Mouse (Mus musculus) left cerebral cortex, adult 11 months (tissue): Measurements from ENCODE around the gene Luzp1.

Experiments used
- DNase-seq: peaks from one replicate; pipeline ENCODE4 v3.0.0; 2022; ENCODE audit warnings: low spot score

Luzp1 gene

DNA sequence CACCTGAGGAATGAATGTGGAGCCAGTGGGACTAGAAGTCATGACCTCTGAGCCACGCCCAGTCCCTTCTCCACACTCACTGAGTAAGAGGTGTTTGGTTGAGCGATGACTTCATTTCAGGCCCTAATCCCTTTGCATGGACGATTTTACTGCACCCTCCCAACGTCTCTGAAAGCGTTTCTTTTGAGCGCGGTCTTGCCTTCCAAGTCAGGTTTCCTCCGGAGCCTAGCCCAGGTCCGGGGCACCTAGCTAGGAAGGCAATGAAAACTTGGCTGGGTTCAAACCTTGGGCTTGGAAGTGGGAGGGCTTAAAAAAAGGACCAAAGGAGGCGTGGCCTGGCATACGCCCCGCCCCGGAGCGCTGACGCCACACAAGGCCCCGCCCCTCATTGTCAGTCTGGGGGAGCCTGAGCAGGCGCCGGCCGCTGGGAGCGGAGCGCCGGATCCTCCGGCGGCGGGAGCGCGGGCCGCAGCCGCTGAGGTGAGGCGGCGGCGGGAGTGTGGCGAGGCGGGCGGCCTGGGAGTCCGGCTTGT, at the start of gene Luzp1:
TSS of gene Luzp1 (plus strand) at position 391 of the 533 bp plus-strand sequence.
- DNase-seq, result peak; percentile 89

DNA sequence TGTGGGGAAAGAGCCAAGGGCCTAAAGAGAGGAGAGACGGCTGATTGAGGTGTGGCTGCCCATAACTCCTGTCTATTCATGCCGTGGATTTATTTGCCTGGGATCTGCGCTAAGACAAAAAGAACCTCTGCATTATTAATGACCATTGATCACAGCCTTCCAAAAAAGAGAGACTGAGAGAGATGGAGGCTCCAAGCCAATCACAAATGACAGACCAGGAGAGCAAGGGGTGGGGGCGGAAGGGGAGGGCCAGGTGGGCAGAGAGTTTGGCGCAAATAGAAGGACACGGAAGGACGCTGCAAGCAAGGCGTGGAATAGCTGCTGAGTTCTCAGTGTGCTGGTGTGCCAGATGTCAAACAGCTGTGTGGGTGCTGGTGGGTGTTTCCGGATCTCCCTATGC, 46.3 kb upstream of the Luzp1 start, which contains the start of gene Htr1d:
TSS of gene Htr1d (plus strand) at position 301 of the 400 bp plus-strand sequence.
- no peak for DNase-seq

DNA sequence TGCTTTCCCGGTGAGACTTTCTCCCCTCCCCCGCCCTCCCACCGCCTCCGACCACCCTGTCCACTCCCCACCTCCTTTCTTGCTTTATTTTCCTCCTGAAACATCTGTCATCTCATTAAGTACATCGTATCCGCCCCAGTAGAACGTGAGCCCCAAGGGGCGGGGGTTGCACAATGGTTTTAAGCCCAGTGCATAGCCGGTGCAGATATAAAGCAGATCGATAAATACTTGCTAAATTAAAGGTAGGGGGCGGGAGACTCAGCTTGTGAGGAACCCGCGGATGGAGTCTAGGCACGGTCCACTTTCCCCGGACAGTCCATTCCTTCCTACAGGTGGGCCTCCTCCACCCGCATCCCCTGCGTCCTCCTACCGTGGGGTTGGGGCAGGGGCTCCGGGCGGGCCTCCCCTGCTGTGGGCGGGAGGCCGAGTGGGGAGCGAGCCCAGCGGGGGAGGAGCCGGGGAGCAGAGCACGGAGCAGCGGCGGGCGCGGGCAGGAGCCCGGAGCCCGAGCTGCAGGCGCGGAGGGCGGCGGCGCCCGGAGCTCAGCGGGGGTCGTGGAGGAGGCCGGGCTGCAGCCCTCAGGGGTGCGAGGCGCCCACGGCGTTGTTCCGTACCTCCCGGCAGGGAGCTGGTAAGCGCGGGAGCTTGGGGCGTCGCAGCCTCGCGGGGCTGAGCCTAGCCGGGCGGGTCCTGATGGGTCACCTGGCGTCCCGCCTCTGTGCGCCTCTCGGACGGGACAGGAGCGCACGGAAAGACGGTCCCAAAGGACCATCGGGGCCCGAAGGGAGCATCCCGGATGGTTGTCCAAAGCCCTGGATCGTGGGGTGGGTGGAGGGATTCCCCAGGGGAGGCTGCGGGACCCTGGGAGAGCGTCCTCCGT, 45.2 kb upstream of the Luzp1 start:
- no peak for DNase-seq

DNA sequence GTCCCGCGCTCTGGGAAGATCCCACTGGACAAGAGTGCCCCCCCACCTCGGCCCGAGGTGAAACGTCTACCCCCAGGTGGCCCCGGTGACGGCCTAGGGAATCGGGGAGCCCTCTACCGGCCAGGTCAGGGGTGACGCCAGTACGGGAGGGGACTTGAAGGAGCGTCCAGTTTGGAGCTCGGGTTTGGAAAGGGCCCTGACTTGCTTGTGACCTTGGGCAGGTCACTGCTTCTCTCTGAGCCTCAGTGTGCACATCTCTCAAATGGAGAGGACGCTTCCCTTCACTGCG, 44.6 kb upstream of the Luzp1 start:
- DNase-seq, result no peak

DNA sequence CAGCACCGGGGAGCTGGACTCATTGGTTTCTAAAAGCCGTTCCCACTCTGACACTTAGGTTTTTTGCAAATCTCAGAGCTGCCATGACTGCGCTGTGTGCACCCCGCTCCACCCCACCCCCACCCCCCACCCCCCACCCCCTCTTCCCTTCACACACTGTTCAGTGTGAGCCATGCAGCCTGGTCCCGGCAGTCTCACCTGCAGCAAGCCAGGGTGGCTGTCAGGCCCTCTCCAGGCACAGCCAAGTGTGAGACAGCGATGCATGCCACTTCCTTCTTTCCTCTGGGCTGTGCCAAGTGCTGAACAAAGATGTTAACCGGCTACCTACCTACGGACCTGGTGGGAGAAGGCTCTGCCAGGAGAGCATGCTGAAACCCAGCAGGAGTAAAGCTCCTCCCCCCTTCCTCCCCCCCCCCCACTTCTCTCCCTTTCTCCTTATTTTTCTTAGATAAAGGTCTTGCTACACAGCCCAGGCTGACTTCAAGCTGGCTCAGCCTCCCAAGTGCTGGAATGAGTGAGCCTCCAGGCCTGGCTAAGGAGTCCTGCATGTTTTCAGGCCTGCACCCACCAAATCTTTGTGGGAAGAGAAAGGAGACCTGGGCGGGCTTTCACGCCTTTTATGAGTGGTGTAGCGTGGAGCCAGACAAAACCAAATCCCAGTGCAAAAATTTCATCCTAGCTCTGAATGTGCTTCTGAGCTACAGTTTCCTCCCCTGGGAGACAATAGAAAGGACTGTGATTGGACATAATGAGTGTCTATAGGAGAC, 38.8 kb upstream of the Luzp1 start:
- no peak for DNase-seq

DNA sequence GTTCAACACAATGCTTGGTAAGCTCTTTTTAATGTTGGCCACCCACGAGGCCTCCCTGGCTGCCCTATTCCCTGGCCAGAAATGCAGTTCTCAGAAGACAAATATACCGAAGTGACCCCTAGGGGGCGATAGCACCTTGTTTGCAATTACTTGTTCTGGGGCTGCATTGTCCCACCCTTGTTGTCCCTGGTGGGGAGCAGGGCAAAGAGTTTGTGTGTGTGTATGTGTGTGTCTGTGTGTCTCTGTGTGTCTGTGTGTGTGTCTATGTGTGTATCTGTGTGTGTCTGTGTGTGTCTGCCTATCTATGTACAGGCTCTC, 38.2 kb upstream of the Luzp1 start:
- peak; percentile 16 for DNase-seq

DNA sequence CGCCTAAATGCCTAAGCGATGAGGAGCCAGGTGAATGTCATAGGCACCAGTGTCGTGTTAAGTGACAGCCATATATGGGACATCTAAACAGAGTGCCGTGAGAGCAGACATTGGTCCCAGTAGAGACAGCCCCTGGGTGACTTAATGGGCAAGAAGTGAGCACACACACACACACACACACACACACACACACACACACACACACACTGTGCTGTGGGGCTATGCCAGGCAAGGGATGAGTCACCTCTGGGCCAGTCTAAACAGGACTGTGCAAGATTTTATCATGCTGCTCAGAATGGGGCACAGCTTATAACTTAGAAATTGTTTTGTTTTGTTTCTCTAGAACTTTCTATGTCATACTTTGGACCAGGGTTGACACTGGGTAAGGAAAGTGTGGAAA, 35.5 kb upstream of the Luzp1 start:
- DNase-seq, result no peak

DNA sequence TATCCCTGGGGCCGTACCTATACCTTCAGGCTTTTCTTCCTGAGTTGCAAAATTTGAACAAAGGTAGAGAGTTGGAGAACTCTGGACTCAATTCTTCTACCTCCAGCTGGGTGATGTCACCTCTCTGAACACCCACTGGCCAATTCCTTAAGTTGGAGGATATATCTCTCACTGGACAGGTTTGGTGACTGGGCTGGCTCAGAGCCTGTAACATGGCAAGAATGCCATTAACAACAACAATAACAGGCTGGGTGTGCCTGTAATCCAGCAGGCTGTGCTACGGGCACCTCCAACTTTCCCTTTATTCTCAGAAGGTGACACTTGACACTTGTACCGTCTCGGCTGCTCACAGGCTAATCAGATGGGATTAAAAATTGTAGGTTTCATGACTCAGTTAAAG, 30.5 kb upstream of the Luzp1 start:
- DNase-seq, result no peak

DNA sequence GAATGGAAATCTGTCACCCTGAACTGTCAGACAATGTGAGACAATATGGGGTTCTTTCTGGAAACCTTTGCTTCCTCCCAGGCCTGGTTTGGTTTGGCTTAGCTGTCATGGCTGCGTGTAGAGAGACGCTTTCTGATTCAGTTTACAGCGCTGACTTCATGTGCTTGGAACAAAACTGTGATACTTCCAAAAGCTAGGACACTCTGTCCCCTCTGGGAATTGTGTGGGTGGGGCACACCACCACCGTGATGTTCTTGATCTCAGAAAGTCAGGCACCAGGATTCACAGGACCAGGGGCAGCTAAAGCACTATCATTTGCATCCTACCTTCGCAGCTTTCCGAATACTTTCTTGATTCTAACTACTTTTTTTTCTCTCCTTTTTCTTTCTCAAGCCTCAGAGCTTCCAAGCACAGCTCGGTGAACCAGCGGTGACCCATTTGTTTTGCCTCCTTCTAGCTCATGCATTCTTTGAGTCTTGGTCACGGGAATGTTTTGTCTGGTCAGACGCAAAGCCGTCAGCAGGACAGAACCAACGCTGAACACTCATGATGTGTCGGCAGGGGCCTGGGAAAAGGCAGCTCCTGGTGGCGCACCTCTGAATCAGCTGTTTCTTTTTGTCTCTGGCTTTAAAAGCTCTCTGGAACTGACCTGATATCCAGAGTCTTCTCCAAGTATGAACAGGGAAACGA, 28.1 kb upstream of the Luzp1 start:
- no peak for DNase-seq

DNA sequence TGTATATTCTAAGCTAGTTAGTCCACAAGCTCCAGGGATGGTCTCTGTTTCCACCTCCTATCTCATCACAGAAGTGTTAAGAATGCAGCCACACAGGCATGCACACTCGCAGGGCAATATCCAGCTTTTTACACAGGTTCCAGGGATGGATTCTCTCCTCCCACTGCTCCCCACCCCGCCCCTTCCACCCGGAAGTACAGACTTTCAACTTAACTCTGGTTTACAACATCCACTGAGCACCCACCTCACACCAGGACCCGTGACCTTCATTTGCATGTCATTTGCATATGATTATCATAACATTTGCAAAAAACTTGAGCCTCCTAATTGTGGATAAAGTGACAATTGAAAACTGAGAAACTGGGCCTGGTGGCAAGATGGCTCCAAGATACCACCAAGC, 25.0 kb upstream of the Luzp1 start:
- no peak for DNase-seq

DNA sequence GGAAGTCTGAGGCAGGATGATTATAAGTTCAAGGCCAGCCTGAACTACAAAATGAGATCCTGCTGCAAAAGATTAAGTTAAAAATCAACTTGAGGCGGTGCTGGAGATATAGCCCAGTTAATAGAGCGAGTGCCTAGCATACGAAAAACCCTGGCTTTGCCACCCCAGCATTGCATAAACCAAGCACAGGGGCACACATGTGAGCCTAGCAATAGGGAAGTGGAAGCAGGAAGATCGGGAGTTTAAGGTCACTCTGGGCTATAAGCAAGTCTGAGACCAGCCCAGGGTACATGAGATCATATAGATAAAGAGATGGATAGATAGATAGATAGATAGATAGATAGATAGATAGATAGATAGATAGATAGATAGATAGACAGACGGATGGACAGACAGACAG, 19.8 kb upstream of the Luzp1 start:
- no peak for DNase-seq

DNA sequence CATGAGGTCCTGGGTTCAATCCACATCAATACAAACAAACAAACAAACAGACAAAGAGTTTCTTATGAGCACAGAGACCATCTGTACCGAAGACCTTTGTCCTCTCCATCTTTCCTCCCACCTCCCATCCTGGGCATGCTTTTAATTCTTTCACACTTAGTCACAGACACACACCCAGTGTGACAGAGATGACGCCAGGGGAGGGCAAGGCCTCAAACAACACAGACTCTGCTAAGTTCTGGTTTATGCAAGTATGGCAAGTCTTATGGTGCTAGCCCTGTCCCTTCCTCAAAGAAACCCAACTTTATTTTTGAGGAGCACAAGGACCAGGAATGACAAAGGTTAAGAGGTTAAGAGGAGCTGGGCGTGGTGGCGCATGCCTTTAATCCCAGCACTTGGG, 19.3 kb upstream of the Luzp1 start:
- DNase-seq, result no peak

DNA sequence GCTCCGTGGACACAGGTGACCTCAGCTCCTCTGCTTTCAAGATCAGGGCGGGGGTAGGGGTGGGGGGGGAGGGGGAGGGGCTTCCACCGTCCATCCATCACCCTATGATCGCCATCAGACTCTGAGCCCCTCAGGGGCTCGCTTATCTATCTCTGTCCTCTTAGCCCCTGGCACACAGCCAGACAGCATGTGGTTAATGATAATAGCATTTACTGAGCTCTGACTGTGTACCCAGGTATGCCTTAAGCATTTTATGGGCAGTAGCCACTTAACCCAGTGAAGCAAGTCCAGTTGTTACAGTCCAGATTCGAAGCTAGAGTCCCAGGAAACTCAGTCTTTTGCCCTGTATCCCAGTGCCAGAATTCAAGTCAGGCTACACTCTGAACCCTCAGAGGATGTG, 18.0 kb upstream of the Luzp1 start:
- DNase-seq, result no peak

DNA sequence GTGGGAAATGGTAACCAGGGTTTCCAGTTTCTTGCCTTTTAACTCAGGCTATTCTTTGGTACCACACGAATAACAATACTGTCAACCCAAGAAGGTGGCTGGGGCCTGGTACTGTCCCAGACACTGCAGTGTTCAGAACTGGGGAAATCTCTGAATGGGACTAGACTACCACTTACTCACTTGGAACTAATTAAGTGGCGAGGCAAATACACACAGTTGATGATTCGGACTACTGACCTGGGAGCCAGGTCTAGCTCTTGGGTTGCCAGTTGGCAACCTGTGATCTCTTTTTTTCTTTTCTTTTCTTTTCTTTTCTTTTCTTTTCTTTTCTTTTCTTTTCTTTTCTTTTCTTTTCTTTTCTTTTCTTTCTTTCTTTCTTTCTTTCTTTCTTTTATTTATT, 17.3 kb upstream of the Luzp1 start:
- no peak for DNase-seq

DNA sequence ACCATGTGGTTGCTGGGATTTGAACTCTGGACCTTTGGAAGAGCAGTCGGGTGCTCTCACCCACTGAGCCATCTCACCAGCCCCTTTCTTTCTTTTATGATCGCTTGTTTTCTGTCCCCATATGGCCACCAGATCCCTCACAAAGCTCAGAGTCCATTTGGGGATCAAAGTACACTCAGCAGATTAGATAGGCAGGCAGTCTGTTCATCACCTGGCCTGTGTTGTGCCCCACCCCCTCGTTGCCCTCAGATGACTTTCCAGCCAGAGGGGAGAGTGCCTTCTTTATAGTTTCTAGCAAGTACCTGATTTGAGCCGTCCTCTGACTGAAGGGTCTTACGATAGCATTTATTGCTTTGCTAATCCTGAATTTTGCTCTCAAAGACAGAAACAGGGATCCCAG, 16.8 kb upstream of the Luzp1 start:
- no peak for DNase-seq

DNA sequence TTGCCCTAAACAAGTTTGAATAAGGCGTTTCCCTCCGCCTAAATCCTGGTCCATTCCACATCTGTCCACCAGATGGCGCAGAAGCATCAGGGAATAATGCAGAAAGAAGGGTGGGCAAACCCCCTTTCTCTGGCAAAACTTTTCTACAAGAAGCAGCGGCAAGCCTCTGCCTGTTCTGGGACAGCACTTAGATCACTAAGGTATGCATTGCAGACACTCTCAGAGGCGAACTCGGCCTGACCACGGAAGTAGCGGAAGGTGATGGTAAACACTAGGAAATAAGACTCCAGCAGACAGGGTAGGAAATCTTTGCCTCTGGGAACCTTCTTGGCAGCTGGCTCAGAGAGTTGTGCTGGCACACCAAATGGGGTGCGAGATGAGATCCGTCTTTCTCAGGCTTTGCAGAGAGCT, 14.7 kb upstream of the Luzp1 start:
- no peak for DNase-seq

DNA sequence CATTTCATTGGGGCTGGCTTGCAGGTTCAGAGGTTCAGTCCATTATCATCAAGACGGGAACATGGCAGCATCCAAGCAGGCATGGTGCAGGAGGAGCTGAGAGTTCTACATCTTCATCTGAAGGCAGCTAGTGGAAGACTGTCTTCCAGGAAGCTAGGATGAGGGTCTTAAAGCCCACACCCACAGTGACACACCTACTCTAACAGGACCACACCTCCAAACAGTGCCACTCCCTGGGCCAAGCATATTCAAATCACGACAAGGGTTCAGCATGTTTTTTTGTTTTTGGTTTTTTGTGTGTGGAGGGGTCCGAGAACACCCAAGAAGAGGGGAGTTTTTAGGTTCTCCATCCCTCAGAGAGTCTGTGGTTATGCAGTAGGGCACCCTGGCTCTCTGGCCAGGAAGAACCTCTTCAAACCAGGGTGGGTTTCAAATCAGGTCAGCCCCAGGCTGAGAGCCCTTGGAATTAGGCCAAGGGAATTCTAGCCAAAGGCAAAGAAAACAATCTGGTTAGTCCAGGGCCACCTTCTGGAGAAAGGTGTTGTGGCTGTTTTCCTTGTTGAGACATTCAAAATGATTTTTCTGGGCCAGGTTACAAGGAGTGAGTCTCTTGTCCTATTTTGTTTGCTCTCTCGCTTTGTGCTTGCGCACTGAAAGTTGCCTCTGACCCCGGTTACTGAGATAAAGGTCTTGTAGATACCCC, 12.9 kb upstream of the Luzp1 start:
- DNase-seq, result no peak

DNA sequence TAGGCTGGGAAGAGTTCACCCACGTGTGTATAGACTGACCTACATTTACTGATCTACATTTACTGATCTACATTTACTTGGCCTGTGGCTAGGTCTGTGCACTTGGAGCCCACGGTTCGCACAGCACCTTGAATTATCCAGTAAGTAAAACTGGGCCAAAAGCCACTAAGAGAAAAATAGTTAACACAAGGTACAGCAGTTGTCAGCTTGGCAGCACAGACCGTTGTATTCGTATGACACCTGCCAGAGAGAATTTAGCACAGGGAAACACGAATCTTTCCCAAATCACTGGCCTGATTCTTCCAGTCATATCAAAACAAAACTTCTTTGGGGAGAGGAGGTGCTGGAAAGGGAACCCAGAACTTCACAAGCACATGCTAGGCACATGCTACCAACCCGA, 11.3 kb upstream of the Luzp1 start:
- no peak for DNase-seq

DNA sequence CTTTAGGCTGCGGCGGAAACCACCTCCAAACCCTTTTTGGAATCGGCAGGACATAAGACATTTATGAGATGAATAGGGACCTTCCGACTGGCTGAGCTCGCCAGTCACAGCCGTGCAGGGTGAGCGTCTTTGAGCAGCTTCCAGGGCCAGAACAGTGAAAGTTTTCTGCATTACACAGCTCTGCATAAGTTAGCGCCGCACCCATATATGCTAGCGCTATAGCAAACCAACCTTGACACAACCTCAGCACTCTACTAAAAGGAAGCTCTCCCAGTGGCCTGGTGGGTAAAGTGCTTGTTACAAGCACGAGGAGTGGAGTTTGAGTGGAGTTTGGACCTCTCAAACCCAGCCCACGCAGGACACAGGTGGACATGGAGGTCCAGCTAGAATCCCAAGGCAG, 10.4 kb upstream of the Luzp1 start:
- DNase-seq, result no peak

DNA sequence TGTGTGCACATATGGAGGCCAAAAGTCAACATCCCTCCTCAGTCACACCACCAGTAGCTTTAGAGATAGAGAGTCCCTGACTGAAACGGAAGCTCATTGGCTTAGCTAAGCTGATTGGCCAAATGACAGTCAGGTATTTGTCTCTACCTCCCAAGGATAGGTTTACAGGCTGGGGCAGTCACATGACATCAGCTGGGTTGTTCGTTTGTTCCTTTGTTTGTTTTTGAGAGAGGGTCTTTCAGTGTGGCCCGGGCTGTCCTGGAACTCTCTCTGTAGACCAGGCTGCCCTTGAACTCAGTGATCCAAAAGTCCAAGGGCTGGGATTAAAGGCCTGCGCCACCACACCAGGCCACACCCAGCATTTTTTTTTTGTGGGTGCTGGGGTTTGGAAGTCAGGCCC, 8.4 kb upstream of the Luzp1 start:
- DNase-seq, result no peak

DNA sequence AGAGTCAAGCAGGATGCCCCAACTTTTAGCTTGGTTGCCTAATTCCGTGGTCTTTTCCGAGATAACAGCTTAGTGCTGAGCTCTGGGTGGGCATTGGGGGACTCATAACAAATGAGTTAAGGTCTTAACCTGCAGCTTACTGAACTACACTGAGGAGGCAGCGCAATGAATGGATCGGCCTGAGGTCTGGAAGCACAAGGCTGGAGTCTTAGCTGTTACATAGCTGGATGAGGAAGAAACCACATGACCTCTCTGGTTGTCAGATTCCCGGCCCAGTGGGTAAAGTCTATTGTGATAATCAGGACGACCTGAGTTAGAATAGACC, 7.8 kb upstream of the Luzp1 start:
- no peak for DNase-seq

DNA sequence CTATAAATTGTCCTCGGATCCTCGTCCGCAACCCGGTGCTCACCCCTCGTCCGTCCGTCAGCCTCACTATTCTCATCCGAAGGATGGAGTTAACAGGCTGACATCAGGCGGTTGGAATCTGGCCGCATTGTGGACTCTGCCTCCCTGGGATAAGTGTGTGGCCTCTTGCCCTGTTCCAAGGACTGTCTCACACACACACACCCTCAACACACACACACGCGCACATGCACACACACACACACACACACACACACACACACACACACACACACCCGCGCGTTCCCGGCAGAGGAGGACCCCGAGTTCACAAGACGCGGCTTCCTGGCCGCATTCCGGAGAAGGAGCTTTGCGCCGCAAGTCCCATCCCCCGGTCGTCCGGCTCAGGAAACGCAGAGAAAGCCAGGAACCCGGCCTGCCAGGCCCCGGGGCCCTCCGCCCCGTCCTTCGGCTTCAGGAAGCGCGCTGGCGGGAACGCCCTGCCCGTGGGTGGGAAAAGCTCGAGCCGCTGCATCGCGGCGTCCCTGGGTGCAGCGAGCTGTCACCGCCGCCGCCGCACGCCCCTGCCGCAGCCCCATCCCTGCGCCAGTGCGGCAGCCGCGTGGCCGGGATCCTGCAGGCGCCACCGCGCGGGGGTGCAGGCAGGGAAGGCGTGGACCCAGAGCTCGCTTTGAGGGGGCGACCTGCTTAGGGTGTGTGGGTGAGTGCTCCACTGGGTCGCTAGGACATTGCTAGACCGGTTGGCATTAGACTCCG, 7.3 kb upstream of the Luzp1 start, which contains the start of gene 6030445D17Rik:
TSS of gene 6030445D17Rik (plus strand) at position 165 of the 753 bp plus-strand sequence.
- DNase-seq, result no peak
